31 mouse cellular contexts compared by ENCODE assay signal in genomic region chr1:144269112-144269511, GRCm38 (mm10). TPM values are rescaled to one million over a fixed set of nuclear protein-coding genes. Genes with fewer than 3 reads are reported as not detected.
"Had no signal": no experiment of that assay in that cellular context is flagged by ENCODE, and none has a peak within 500 bp of the region (broad histone marks: within the 10 kb centered on the region; RNA-seq: fewer than 3 reads in every experiment).

No protein-coding gene starts in this region.

- H3K9me3 ChIP-seq: heart, embryonic 13.5 days; heart, embryonic 15.5 days; hindbrain, embryonic 13.5 days; hindbrain, embryonic 15.5 days; limb, embryonic 10.5 days; limb, embryonic 12.5 days; liver, embryonic 13.5 days had no signal

- H3K27me3 ChIP-seq: heart, embryonic 13.5 days; heart, embryonic 15.5 days; hindbrain, embryonic 13.5 days; hindbrain, embryonic 15.5 days; limb, embryonic 12.5 days; liver, embryonic 13.5 days had no signal

- H3K9ac ChIP-seq: heart, embryonic 13.5 days; heart, embryonic 15.5 days; hindbrain, embryonic 13.5 days; hindbrain, embryonic 15.5 days; limb, embryonic 12.5 days; liver, embryonic 13.5 days had no signal

- H3K36me3 ChIP-seq: heart, embryonic 13.5 days; heart, embryonic 15.5 days; hindbrain, embryonic 13.5 days; hindbrain, embryonic 15.5 days; limb, embryonic 10.5 days; limb, embryonic 12.5 days; liver, embryonic 13.5 days had no signal

- H3K4me3 ChIP-seq: heart, embryonic 13.5 days; heart, embryonic 15.5 days; hindbrain, embryonic 13.5 days; hindbrain, embryonic 15.5 days; layer of hippocampus, adult 2 months; left cerebral cortex, adult 2 months; limb, embryonic 10.5 days; limb, embryonic 12.5 days; liver, embryonic 13.5 days had no signal

- ATAC-seq: hindbrain, postnatal 0 days; intestine, postnatal 0 days had no signal

- DNase-seq: gastrocnemius, postnatal 14 days; heart, adult 18-20 months; heart, postnatal 14 days; heart, postnatal 36 days; kidney, adult 18-20 months; kidney, adult 8-10 months; kidney, postnatal 10 days; kidney, postnatal 25 days; kidney, postnatal 4 days; liver; liver, embryonic 13.5 days had no signal

- H3K27ac ChIP-seq: heart, embryonic 13.5 days; heart, embryonic 15.5 days; hindbrain, embryonic 13.5 days; hindbrain, embryonic 15.5 days; hindbrain, postnatal 0 days; layer of hippocampus, adult 2 months; left cerebral cortex, adult 2 months; limb, embryonic 10.5 days; limb, embryonic 12.5 days; liver, embryonic 13.5 days had no signal

- H3K4me1 ChIP-seq: heart, embryonic 13.5 days; heart, embryonic 15.5 days; hindbrain, embryonic 13.5 days; hindbrain, embryonic 15.5 days; limb, embryonic 10.5 days; limb, embryonic 12.5 days; liver, embryonic 13.5 days had no signal

- H3K4me2 ChIP-seq: heart, embryonic 11.5 days; heart, embryonic 13.5 days; heart, embryonic 15.5 days; hindbrain, embryonic 13.5 days; hindbrain, embryonic 15.5 days; limb, embryonic 12.5 days; liver, embryonic 11.5 days; liver, embryonic 13.5 days had no signal

RNA-seq across cellular contexts. Expression of gene Rgs1, which starts 20.1 kb away (rescaled TPM):
- total RNA-seq: gastrocnemius, adult 8-10 months; gastrocnemius, postnatal 14 days; gastrocnemius, postnatal 4 days; heart, postnatal 36 days; layer of hippocampus, postnatal 10 days; layer of hippocampus, postnatal 25 days had no signal
- polyA plus RNA-seq: heart, embryonic 11.5 days; heart, embryonic 13.5 days; hindbrain, embryonic 11.5 days; hindbrain, embryonic 13.5 days; hindbrain, embryonic 15.5 days; hindbrain, postnatal 0 days; intestine, embryonic 14.5 days; kidney, embryonic 14.5 days; kidney, embryonic 16.5 days; limb, embryonic 10.5 days; limb, embryonic 12.5 days had no signal
